Mouse (Mus musculus) cerebellum, adult 9-10 months (tissue): ENCODE data around the gene Moap1.
A peak's percentile ranks its signal among the peaks of the same experiment; 100 is the strongest.

Source experiments
- DNase-seq: peaks from one replicate; pipeline ENCODE4 v3.0.0; 2022

Gene Moap1

DNA sequence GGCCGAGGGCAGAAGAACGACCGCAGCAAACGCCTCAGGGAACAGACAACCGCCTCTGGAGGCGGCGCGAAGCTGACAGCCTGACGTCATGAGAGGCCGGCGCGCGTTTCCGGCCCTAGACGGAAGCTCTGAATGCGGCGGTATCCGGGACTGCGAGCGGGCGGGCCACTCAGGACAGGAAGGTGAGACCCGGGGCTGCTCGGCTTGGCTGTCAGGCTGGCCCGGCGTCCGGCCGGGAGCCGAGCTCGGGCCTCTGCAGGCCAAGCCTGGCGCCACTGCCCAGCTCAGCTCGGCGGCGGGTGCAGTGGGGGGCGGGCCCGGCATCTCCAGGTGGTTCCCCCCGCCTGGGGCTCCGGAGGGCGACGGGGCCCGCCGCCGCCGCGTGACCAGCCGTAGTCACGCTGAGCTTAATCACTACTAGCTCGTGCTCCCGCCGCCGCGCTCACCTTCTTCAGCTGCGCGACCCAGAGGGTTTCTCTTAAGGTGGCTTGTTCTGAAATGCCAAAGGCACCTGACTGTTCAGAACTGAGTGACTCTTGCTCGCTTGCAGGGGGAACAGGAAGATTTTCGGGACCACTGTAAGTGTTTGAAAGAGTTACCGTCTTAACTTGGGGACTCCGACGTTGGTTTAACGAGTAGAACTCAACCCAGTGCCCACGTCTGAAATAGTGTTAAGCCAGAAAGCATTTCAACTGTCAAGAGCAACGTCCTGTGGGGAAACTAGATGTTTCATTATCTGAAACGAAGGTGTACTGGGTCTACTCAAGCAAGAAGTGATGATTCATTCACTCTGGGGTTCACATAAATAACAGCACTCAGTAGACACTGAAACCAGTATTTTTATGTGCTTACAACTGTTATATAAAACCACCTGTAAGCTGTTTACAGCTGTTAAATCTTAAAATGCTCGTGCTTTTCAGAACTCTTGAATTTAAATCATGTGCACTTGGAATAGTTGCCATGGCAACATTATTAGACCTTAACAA is at the start of gene Moap1, which contains the start of gene Tmem251:
Moap1 (minus strand) TSS at position 73 of the 986 bp plus-strand sequence.
Tmem251 (plus strand) TSS at position 174 of the 986 bp plus-strand sequence.
- DNase-seq: peak; percentile 88

DNA sequence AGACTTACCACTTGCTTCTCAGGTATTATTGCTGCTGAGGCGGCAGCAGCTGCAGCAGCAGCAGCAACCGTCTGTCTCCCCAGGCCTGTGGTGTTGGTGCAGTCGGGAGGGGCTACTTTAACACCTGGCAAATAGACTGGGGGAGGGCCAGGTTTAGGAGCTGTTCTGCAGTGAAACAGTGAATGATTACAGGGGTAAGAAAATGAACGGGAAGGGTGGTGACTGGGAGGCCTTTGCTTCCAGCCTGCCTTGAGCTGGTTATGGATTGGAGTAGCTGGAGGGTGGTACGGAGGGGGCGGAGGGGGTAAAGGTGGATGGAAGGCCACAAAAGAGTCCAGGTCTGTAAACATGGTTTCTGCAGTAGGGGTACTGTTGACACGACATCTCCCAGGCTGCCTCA is 44.5 kb upstream of the Moap1 start:
- no peak for DNase-seq

GRCm38 (mm10) chr12:102785593-102785985 is 42.1 kb upstream of the Moap1 start:
- DNase-seq: no peak

DNA sequence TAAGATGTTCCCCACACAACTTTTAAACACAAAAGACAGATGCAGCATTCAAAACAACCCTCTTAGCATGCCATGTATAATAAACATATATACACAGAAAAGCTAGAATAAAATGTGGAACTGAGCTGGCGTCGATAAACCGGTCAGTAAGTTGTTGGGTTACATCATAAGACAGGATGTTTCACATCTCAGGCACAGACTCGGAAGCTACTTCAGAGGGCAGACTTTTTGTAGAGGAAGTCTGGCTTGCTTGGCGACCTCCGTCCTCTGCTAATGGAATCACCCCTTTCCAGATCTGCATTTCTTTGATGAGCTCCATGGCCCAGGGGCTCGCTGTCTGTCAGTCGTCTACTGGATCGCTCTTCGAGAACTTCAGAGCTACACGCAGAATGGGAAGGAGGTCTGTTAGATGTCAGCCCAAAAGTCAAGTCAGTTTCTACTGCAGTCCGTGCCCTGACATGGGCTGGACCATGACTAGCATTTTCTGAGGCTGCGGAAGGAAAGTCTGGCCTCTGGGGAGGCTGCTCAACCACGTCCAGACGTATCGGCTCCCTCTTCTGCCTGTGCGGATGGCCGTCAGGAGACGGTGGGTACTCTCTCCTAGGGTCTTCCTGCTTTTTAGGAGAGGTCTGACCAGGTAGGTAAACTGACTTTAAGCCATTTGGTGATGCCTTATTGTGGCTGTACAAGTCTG is 41.6 kb upstream of the Moap1 start:
- DNase-seq: no peak

- DNase-seq: no peak
Measured at GRCm38 (mm10) chr12:102782841-102783240, 39.4 kb upstream of the Moap1 start.

- DNase-seq: no peak
Measured at GRCm38 (mm10) chr12:102779452-102779851, 36.0 kb upstream of the Moap1 start.

DNA sequence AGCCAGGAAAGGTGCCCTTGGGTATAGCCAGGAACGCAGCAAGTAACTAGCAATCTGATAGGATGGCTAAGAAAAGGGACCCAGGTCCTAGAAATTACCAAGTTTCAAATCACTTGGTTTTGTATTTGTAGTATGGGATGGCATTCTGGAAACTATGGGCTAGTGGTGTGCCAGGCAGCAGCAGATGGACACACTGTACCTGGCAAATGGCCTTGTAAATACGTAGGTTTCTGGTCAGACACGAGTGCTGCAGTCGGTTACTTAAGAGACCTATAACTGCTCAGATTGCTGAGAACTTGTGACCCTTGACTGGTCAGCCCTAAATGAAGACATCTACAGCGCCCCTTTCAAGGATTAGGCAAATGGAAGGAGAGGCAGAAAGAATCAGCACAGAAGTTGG is 34.7 kb upstream of the Moap1 start:
- DNase-seq: peak; percentile 55

- DNase-seq: no peak
Measured at GRCm38 (mm10) chr12:102776035-102776434, 32.6 kb upstream of the Moap1 start.

DNA sequence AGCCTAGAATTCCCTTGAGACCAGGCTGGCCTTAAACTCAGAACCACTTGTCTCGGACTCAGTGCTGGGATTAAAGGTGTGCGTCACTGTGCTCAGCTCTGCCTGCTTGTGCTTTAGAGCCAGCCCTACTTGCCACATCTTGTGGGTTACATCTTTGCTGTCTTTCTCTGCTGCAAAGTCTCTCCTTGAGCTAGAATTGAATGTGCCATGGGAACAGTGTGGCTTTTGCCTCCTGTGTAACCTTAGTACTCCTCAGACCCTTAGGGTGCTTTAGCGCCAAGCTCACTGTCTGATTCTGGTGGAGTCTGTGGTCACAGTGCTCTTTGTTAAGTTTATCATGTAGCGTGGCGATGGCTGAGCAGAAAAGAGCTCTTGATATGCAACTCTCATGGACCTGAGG is 29.2 kb upstream of the Moap1 start:
- DNase-seq: no peak

DNA sequence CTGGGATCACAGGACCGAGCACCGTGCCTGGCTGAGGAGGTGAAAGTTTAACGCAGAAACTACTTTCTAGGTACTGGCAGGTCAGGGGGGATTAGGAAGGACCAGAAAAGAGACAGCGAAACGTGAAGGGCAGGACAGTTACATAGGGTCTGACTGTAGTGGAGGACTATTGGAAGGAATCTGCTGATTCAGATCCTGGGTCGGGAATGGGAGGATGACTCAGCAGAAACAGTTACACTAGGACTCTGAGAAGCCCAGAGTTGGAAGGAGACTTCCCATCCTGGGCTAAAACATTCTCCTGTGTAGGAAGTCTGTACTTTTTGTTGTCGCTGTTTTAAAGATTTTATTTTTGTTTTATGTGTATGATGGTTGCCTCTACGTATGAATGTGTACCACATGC is 28.1 kb upstream of the Moap1 start:
- no peak for DNase-seq

DNA sequence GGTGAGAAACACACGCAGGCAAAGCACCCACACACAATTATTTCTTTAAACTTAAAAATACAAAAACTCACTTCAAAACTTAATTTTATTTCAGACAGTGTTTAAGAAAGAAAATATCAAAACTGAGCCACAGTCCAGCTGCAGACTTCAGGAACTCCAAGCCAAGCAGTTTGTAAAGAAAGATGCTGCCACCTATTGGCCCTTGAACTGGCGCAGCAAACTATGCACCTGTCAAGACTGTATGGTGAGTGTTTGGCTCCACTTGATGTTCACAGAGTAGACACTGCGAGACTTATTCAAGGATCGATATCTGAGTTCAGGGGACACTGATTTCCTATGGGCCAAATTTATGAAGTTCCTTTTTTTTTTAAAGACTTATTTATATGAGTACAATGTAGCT is 25.5 kb upstream of the Moap1 start:
- no peak for DNase-seq

- DNase-seq: no peak
Measured at GRCm38 (mm10) chr12:102763696-102764095, 20.2 kb upstream of the Moap1 start.

DNA sequence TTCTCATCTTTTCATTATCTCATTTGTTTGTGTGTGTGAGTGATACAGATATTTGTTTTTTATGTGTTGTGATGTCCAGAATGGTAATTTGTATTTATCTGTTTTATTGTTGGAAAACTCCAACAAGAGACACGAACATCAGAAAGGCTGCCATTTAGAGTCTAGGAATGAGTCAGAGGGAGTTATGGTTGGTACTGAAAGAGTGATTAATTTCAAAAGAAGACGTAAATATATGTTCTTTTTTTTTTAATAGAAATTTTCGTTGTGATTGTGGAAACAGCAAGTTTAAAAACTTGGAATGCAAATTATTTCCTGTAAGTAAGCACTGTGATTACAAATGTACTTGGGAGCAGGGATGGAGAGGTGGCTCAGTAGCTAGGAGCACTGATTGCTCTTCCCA is 18.2 kb upstream of the Moap1 start:
- no peak for DNase-seq

DNA sequence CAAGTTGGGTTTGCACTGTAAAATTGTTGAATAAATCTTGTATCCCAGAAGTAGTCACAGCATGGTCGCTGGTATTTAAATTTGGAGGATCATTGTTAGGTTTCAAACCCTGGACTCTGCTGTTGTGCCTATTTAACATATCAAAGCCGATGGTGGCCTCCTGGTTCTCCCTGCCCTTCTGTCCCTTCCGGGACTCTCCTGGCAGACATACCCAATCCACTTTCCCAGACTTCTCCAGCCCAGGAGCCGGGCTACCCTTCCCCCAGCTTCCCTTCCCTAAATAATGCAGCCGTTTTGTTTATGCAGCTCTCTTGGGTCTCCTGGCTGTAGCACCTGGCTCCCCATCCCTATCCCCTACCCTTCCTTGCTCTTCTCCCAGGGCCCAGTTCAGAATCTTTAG is 15.5 kb upstream of the Moap1 start:
- no peak for DNase-seq

GRCm38 (mm10) chr12:102758403-102758756 is 14.9 kb upstream of the Moap1 start, which contains the start of gene Gm20604:
Gm20604 (minus strand) TSS chr12:102758672.
- peak; percentile 54 for DNase-seq

DNA sequence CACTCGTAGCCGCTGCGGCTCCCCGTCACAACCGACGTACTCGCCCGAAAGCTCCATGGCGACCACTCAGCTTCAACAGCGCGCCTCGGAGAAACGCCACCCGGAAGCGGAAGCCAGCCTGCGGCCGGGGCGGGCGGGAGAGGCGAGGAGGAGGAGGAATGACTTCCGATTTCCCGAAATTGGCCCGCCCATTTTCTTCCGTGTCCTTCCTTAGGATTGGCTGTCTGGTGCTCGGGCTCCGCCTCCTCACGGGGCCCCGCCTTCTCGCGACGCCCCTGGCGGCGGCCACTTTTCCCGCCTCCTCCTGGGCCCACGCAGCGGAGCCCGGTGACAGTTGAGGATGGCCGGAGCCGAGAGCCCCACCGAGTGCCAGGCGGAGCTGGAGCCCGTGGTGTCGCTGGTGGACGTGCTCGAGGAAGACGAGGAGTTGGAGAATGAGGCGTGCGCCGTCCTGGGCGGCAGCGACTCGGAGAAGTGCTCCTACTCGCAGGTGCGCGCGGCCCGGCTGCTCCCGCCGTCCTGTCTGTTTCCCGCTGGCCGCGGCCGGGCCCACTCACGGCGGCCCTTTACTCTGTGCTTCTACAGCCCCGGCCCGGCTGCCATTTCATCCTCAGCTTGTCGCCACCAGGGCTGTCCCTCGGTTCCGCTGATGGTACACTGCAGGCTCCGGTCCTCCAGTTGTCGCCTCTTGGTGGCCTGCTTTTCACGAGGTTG is 14.4 kb upstream of the Moap1 start, which contains the start of the genes Gm28051, Gon7 and Ubr7:
Gm28051 (minus strand) TSS at position 77 of the 714 bp plus-strand sequence.
Gon7 (minus strand) TSS at position 115 of the 714 bp plus-strand sequence.
Ubr7 (plus strand) TSS at position 279 of the 714 bp plus-strand sequence.
- peak; percentile 96 for DNase-seq

DNA sequence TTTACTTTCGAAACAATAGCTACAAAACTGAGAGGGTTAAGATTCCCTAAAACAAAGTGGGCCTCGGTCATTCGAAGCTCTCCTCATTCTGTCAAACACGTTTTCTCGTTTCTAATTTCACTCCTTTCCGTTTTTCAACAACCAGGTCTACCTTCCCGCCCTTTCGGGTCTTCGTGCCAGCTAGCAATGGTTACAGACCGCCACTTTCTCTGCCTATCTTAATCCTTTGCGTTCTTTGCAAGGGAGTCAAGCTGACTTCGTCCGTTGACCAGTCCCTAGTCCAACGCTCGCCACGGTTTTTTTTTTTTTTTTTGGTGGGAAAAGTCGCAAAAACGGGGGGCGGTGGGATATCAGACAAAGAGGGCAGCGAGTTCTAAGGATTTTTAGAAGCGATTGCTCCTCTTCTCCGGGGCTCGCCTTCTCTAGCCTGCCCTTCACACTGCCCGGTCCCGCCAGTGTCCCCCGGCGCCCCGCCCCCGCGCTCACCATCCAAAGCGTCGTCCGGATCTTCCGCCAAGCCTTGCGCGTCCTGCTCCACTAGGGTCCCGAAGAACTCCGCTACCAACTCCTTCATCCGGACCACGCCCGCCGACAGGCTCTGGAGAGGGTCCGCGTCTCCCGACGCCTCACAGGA is 13.7 kb upstream of the Moap1 start:
- DNase-seq: peak; percentile 45

GRCm38 (mm10) chr12:102756304-102756703 is 12.8 kb upstream of the Moap1 start:
- DNase-seq: peak; percentile 57

DNA sequence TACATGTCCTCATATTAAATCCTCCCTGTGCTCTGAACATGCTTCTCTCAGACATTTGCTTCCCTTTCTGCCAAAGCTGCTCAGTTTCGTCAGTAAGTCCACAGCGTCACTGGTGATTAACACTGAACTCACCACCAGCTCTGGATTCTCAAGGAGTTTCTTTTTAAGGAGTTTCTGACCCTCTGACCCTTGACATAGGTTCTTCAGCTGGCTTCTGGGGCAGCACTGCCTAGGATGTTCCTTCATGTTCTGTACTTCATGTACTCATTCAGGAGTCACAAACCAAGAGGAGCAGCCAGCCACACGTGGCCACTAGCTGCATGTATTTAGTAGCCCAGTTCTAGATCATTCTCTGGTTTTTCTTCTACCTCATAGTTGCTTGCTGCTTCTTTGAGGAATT is 4.8 kb upstream of the Moap1 start:
- DNase-seq: no peak

- peak; percentile 34 for DNase-seq
Measured at GRCm38 (mm10) chr12:102744839-102745238, 1.4 kb upstream of the Moap1 start.

DNA sequence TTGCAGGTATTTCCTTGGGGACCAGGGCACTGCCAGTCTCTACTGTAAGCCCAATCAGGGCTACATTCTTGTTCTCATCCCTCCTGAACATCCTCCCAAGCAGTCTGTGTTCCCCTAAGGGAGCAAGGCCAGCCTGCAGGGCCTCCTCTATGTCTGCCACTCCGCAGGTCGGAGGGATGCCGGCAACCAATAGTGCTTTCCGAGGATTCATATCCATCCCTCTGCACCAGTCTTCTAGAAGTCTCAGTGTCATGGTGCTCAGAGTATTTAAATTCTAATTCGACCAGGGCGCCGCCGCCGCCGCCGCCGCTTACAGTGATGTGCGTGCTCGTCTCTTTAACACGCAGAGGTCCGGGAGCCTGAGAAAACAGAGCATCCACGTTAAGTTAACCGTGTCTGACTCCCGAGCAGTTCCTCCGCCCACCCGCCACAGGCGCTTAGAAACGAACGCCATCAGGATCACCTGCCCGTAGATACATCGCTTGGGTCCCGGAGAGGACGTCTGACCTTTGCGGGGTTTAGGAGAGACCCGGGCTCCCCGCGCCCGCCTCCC is 349 bp downstream of the Moap1 start:
- DNase-seq: no peak

GRCm38 (mm10) chr12:102742056-102742455 is 1.4 kb downstream of the Moap1 start:
- no peak for DNase-seq
